Mouse (Mus musculus) T-cell, adult 2 months (primary cell): ENCODE data around the gene Gm11937.
"Not testable (repeated sequence)": the region's sequence is repeated elsewhere in the genome, so short reads cannot be mapped to it uniquely, and the experiment has no call there.

Experiments
- DNase-seq: peaks from one replicate; pipeline ENCODE4 v3.0.0; 2022; ENCODE audit warnings: low spot score

Gene Gm11937

GRCm38 (mm10) chr11:99610089-99610488 lies at the start of gene Gm11937:
TSS of gene Gm11937 (minus strand) at chr11:99610189.
- DNase-seq: not testable (repeated sequence)

DNA sequence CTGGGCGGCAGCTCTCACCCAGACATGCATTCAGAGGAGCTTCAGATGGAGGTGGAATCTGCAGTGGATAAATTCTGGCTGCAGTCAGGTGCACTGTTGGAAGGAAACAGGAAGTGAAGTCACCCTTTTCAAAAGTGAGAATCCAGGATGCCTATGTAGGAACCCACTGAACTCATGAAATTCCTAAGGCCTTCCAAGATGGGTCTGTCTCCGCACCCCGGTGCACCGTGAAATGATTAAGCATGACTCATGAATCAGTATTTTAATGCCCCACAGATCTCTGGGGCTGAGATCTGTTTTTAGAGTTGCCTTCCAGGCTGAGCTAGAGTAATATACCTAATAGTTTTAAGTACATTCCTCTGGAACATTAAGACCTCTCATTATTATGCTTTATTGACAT lies 49.3 kb upstream of the Gm11937 start:
- no peak for DNase-seq

GRCm38 (mm10) chr11:99658467-99659010 lies 48.5 kb upstream of the Gm11937 start, which contains the start of gene Gm11563:
TSS of gene Gm11563 (minus strand) at chr11:99658960.
- not testable (repeated sequence) for DNase-seq

GRCm38 (mm10) chr11:99657051-99657450 lies 47.1 kb upstream of the Gm11937 start:
- DNase-seq: no peak

- no peak for DNase-seq
Measured at GRCm38 (mm10) chr11:99650136-99650535, 40.1 kb upstream of the Gm11937 start, which contains the start of gene Gm11555. TSS of gene Gm11555 (minus strand) at chr11:99650236.

DNA sequence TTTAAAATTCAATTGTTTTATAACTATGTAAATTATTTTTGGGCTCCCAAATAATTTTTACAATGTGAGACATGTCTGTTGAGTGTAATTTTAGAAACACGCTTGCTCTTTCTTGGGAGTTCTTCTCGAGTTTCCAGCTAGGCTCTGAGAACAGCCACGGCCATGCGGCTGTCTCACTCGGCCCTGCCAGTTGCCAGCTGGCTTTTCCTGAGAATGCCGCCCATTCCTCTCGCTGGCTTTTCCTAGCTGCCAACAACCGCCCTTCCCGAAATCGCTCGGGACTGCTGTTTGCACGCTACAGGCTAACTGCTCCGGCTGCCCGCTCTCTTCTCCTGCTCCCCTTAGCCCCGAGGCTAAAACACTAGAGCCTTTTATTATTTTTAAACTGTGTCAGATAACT lies 36.5 kb upstream of the Gm11937 start:
- DNase-seq: no peak

GRCm38 (mm10) chr11:99644351-99644750 lies 34.4 kb upstream of the Gm11937 start:
- DNase-seq: no peak

DNA sequence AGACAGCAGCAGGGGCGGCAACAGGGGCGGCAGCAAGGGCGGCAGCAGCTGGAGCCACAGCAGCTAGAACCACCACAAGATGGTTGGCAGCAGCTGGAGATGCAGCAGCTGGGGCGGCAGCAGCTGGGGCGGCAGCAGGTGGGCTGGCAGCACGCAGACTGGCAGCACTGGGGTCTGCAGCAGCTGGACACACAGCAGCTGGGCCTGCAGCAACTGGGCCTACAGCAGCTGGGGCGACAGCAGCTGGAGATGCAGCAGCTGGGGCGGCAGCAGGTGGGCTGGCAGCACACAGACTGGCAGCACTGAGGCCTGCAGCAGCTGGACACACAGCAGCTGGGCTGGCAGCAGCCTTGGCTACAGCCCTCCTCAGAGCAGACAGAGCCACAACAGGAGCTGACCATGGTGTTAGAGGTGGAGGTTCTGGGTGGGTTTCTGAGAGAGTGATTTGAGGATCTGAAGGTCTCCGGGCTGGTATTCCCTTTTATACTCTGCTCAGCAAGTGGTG lies 33.7 kb upstream of the Gm11937 start, which contains the start of gene Krtap4-7:
Krtap4-7 (minus strand) TSS at position 455 of the 505 bp plus-strand sequence.
- not testable (repeated sequence) for DNase-seq

DNA sequence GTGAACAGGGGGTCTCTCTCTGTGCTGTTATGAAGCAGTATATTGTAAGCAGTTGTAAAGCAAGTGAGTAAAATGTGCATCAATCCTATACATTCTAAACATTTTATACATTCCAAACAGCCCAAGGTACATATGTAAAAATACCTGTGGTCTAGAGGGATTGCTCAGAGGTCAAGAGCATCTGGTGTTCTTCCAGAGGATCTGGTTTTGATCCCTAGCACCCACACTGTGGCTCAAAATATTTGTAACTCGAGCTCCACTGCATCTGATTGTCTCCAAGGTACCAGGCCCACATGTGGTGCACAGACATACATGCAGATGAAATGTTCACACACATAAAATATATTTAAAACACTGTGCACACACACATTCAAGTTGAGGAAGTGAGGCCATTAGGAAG lies 30.9 kb upstream of the Gm11937 start:
- DNase-seq: no peak

GRCm38 (mm10) chr11:99637086-99637485 lies 27.1 kb upstream of the Gm11937 start:
- no peak for DNase-seq

GRCm38 (mm10) chr11:99634653-99635134 lies 24.7 kb upstream of the Gm11937 start, which contains the start of gene Krtap4-2:
TSS of gene Krtap4-2 (minus strand) at chr11:99635084.
- no peak for DNase-seq

GRCm38 (mm10) chr11:99633293-99633692 lies 23.3 kb upstream of the Gm11937 start:
- no peak for DNase-seq

DNA sequence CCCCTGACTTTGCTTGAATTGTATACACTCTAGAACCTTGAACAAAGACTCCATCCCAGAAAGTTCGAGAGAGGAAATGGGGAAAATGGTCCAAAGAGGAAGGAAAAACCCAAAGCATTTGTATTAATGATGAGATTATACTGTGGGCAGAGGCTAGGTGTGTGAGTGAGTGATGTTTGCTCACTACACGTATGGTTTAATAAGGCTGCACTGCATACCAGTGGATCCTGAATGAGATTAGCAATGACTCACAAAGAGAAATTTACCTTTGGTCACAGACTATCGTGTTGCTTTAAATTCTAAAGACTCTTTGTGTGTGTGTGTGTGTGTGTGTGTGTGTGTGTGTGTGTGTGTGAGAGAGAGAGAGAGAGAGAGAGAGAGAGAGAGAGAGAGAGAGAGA lies 20.9 kb upstream of the Gm11937 start:
- no peak for DNase-seq

- no peak for DNase-seq
Measured at GRCm38 (mm10) chr11:99628138-99628537, 18.1 kb upstream of the Gm11937 start, which contains the start of gene Krtap4-1. TSS of gene Krtap4-1 (minus strand) at chr11:99628238.

DNA sequence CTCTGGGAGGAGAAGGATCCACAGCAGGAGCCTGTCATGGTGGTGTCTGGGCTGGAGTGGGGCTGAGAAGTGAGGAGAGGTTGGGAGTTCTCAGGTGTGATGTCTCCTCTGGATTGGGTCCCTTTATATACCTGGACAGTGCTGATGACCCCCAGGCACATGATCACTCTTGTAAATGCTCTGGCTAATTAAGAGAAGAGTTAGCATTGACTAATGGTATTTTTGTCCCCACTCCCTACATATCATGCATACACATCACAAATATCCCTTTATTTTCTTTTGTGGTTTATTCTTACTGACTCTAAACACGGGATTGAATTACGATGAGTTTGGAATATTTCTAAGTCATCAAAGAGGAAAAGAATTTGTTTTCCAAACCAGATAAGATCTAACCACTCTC lies 10.3 kb upstream of the Gm11937 start, which contains the start of gene Gm11562:
Gm11562 (minus strand) TSS at position 101 of the 400 bp plus-strand sequence.
- DNase-seq: no peak

- DNase-seq: no peak
Measured at GRCm38 (mm10) chr11:99614796-99615363, 4.9 kb upstream of the Gm11937 start, which contains the start of gene Krtap2-4. TSS of gene Krtap2-4 (minus strand) at chr11:99614846.

DNA sequence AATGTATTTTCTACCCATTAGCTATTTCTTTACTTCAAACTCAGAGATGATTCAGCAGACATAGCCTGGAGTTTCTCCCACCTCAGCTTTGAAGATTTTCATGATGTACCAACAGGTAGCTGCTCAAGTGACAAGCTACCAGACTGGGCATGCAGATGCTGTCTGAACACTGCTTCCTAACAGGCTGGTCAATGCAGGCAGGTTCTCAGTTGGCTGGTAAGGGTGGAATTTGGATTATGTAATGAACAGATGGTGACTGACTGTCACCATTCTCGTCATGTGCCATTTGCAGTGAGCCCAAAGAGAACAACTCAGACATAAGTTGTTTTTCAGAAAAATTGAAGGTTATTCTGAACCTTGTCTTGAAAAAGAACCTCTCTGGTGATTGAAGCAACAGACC lies 863 bp downstream of the Gm11937 start:
- no peak for DNase-seq

- not testable (repeated sequence) for DNase-seq
Measured at GRCm38 (mm10) chr11:99603208-99603607, 6.8 kb downstream of the Gm11937 start, which contains the start of gene Gm11938. TSS of gene Gm11938 (minus strand) at chr11:99603308.

- not testable (repeated sequence) for DNase-seq
Measured at GRCm38 (mm10) chr11:99597742-99598141, 12.2 kb downstream of the Gm11937 start, which contains the start of gene Krtap9-3. TSS of gene Krtap9-3 (minus strand) at chr11:99598105.

DNA sequence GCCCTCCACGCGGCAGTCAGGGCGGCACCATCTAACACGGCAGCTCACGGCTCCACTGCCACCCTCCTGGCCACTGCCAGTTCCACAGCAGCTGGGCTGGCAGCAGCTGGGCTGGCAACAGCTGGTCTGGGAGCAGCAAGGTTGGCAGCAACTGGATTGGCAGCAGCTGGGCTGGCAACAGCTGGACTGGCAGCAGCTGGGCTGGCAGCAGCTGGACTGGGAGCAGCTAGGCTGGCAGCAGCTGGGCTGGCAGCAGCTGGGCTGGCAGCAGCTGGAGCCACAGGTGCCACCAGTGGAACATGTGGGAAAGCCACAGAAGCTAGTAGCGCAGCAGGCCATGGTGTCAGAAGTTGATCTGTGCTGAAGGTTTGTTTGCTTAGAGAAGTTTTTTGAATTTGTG lies 19.0 kb downstream of the Gm11937 start, which contains the start of gene Krtap1-3:
Krtap1-3 (minus strand) TSS at position 359 of the 400 bp plus-strand sequence.
- DNase-seq: no peak

- no peak for DNase-seq
Measured at GRCm38 (mm10) chr11:99585096-99585495, 24.9 kb downstream of the Gm11937 start.

DNA sequence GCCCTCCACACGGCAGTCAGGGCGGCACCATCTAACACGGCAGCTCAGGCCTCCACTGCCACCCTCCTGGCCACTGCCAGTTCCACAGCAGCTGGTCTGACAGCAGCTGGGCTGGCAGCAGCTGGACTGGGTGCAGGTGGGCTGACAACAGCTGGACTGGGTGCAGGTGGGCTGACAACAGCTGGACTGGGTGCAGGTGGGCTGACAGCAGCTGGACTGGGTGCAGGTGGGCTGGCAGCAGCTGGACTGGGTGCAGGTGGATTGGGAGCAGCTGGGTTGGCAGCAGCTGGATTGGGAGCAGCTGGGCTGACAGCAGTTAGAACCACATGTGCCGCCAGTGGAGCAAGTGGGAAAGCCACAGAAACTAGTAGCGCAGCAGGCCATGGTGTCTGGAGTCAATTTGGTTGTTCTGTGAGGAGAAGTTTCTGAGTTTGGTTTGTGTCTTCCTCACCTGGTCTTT lies 26.7 kb downstream of the Gm11937 start, which contains the start of gene Krtap1-4:
Krtap1-4 (minus strand) TSS at position 410 of the 460 bp plus-strand sequence.
- no peak for DNase-seq

GRCm38 (mm10) chr11:99581564-99581963 lies 28.4 kb downstream of the Gm11937 start:
- no peak for DNase-seq
